Mouse (Mus musculus) heart, embryonic 16.5 days (tissue): Measurements from ENCODE around the gene Stambpl1. TPM values are rescaled to one million over a fixed set of nuclear protein-coding genes. Genes with fewer than 3 reads are reported as not detected.
A peak's percentile ranks its signal among the peaks of the same experiment; 100 is the strongest.

Experiments used
- ATAC-seq: fragments of 200-750 bp; cut with Nextera tagmentation; replicated peaks from 2 replicates; pipeline ENCODE4 v1.8.0; 2017; ENCODE audit warnings: moderate number of reproducible peaks; ENCODE audit not compliant: insufficient read depth, low FRiP score; ENCODE audit errors: extremely low read depth
- H3K27ac ChIP-seq: fragments of 300-500 bp; sonication (generic); 2 replicates; pipeline ENCODE4 v1.5.1; 2014; ENCODE audit warnings: mild to moderate bottlenecking, low read length, control low read depth, moderate library complexity
- H3K27me3 ChIP-seq: fragments of 300-500 bp; sonication (generic); 2 replicates; pipeline ENCODE4 v1.6.1; 2014; ENCODE audit warnings: low read length, mixed read lengths; ENCODE audit not compliant: control insufficient read depth, insufficient read depth
- H3K36me3 ChIP-seq: fragments of 300-500 bp; sonication (generic); 2 replicates; pipeline ENCODE4 v1.6.1; 2014; ENCODE audit not compliant: control insufficient read depth, insufficient read depth
- H3K4me1 ChIP-seq: fragments of 300-500 bp; sonication (generic); 2 replicates; pipeline ENCODE4 v1.6.1; 2014; ENCODE audit warnings: low read length, mixed read lengths; ENCODE audit not compliant: control insufficient read depth, insufficient read depth
- H3K4me2 ChIP-seq: fragments of 300-500 bp; sonication (generic); 2 replicates; pipeline ENCODE4 v1.6.1; 2014; ENCODE audit warnings: low read depth, mild to moderate bottlenecking, control low read depth, low read length
- H3K4me3 ChIP-seq: fragments of 300-500 bp; sonication (generic); 2 replicates; pipeline ENCODE4 v1.5.1; 2014; ENCODE audit warnings: mild to moderate bottlenecking, control low read depth, low read length
- H3K9ac ChIP-seq: fragments of 300-500 bp; sonication (generic); 2 replicates; pipeline ENCODE4 v1.6.1; 2014; ENCODE audit warnings: low read length, control low read depth
- H3K9me3 ChIP-seq: fragments of 300-500 bp; sonication (generic); replicated peaks from 2 replicates; pipeline ENCODE4 v1.6.1; 2016; ENCODE audit warnings: low read length; ENCODE audit not compliant: control insufficient read depth
- WGBS: fragments of 180-500 bp; shearing (Covaris S2); extraction: QIAGEN DNeasy Blood & Tissue Kit; methylation state at CpG from one replicate; pipeline ENCODE4 v1.1.7; 2014; 5-methylcytosine and 5-hydroxymethylcytosine counted together
- polyA plus RNA-seq: library from polyadenylated mRNA; unstranded; fragments of >200 nt; fragmentation: Nextera tagmentation; extraction: Ambion mirVana; gene quantifications from 2 replicates; pipeline ENCODE4 v1.2.1, GENCODE M21; 2015

Gene Stambpl1
- polyA plus RNA-seq, 1 experiment from 2014 or later = 10.6 TPM

DNA sequence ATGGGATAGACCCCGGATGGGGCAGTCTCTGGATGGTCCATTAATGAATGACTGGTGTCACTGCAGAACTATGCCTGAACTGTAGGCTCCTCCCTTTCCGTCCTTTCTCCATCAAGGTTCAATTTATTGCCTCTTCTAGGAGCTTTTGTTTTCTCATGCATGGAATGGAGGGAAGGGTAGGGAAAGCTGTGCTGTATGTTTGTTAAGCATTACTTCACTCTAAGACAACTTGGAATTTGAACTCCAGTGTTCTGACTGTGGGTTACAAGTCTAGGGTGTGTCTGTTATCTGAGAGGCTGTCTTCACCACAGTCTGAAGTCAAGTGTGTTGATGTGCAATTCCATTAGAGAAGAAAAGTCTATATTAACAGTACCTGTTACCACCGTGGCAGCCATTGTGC, 17.0 kb downstream of the Stambpl1 start:
- 63% methylated on average over 3 of the region's 3 CpGs for WGBS
- H3K4me2 ChIP-seq = no peak overlapping the region

DNA sequence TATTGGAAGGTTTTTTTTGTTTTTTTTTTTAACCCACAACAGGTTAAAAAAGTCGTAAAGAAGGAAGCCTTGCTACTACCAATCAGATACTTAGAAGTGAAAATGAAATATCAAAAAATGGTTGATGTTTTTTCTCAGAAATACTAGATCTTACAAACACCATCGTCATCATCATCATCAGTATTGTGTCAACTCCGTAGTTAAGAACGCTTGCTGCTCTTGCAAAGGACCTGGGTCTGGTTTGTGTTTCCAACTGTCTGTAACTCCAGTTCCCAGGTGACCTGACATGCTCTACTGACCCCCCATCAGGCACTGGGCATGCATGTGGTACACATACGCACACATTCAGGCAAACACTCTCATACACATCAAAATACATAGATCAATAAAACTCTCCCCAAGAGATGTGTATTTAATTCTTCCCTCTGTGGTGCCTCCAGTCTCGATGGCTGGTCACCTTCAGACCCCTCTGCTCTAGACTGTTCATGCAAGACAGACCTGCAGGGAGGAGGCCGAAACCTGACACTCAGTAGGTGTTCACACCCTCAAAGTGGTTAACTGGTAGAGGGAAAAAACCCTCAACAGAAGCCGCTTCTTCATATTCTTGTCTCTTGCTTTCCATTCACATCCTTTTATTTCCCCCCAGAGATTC, 18.0 kb downstream of the Stambpl1 start:
- no peaks in the 10 kb centered on the region for H3K36me3 ChIP-seq
- no peak overlapping the region for H3K4me3 ChIP-seq
- 0 out of 2 replicates have a peak, but pooled peaks cover 6% of the 10 kb centered on the region for H3K4me1 ChIP-seq
- no peaks in the 10 kb centered on the region for H3K9me3 ChIP-seq
- 80% methylated on average over 8 of the region's 8 CpGs for WGBS
- H3K27me3 ChIP-seq = no peaks in the 10 kb centered on the region
- no peak for ATAC-seq
- H3K4me2 ChIP-seq = no peak overlapping the region
- H3K9ac ChIP-seq = no peak overlapping the region
- H3K27ac ChIP-seq = no peak overlapping the region

More for the DNA sequence above, 17.0 kb downstream of the Stambpl1 start:
- Histone ChIP-seq H3K4me1 (0 out of 2 replicates have a peak, but pooled peaks cover 3% of the 10 kb centered on the region), H3K9me3 (no peaks in the 10 kb centered on the region), H3K27ac (no peak overlapping the region), H3K27me3 (no peaks in the 10 kb centered on the region), H3K9ac (no peak overlapping the region), H3K4me3 (no peak overlapping the region), H3K36me3 (no peaks in the 10 kb centered on the region)
- ATAC-seq = no peak

DNA sequence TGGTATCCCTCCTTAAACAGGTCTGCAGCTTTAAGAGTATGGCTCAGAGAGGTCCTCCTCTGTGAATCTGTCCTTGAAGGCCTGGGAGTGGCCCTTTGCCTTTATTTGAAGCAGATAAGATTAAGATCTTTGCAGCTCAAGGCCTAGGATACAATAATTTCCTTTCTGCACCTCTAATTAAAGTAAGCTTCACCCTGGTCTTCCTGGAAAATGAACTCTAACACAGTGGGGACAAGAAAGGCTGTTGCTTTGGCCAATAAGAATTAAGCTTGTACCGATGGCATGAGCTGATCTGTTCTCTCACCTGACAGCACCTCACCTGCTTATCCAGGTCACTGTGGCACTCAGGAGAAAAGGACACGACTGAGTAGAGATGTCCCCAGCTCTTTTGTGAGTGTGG, 18.8 kb downstream of the Stambpl1 start:
- 0 out of 2 replicates have a peak, but pooled peaks cover 6% of the 10 kb centered on the region for H3K4me1 ChIP-seq
- H3K4me2 ChIP-seq = no peak overlapping the region
- no peak overlapping the region for H3K27ac ChIP-seq
- WGBS = 61% methylated on average over 2 of the region's 2 CpGs
- no peak for ATAC-seq
- H3K36me3 ChIP-seq = no peaks in the 10 kb centered on the region
- H3K9me3 ChIP-seq = no peaks in the 10 kb centered on the region
- H3K4me3 ChIP-seq = no peak overlapping the region
- H3K9ac ChIP-seq = no peak overlapping the region
- no peaks in the 10 kb centered on the region for H3K27me3 ChIP-seq

DNA sequence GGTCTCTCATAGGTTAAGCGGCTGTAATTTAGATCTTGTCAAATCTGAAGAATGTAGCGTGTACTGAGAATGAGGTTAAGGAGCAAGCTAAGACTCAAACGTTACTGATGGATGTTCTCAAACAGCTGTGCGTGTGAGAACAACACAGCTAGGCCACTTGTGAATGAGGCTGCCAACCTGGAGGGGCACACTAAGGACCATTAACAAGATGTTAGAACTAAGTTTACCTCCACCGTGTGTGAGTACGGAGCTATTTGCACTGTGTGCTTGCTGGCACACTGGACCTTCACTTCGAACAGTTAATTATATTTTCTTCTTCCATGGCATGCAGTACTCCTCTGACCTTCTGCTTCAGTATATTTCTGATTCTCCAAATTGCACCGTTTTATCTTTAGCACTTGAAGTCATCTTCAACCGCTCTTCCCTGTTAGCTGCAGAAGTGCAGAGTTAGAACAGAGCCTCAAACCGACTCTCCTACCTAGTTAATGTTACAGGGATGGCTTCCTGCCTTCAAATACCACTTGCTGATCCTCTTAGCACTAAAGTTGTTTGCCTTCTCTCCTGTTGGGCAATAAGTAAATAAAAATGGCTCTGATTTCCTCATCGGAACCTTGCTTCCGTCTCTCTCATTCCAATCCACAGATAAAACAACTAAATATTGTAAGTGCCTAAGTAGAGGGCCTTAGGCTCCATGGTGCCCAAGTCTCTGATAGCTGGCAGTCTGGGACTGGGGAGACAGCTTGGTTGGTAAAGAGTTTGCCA, 20.6 kb downstream of the Stambpl1 start:
- no peak overlapping the region for H3K4me3 ChIP-seq
- WGBS = 77% methylated on average over 12 of the region's 12 CpGs
- 0 out of 2 replicates have a peak, but pooled peaks cover 6% of the 10 kb centered on the region for H3K4me1 ChIP-seq
- H3K27ac ChIP-seq = no peak overlapping the region
- no peaks in the 10 kb centered on the region for H3K36me3 ChIP-seq
- no peak overlapping the region for H3K4me2 ChIP-seq
- no peak for ATAC-seq
- H3K9me3 ChIP-seq = no peaks in the 10 kb centered on the region
- no peaks in the 10 kb centered on the region for H3K27me3 ChIP-seq
- no peak overlapping the region for H3K9ac ChIP-seq

DNA sequence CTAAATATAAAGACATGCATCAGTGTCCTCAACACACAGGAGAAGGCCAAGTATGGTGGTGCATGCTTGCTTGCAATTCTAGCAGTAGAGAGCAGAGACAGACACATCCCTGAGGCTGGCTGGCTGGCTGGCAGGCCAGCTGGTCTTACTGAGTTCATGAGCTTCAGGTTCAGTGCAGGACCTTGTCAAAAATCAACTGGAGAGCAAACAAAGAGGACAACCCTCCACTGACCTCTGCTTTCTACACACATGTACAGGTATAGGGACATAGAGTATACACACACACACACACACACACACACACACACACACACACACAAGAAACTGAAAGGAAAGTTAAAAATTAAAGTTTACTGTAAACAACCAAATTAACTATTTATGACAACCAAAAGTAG, 21.2 kb downstream of the Stambpl1 start:
- no peak overlapping the region for H3K27ac ChIP-seq
- H3K4me1 ChIP-seq = 0 out of 2 replicates have a peak, but pooled peaks cover 6% of the 10 kb centered on the region
- no peak overlapping the region for H3K4me3 ChIP-seq
- H3K9me3 ChIP-seq = no peaks in the 10 kb centered on the region
- no peak overlapping the region for H3K9ac ChIP-seq
- no peaks in the 10 kb centered on the region for H3K36me3 ChIP-seq
- no peak for ATAC-seq
- H3K4me2 ChIP-seq = no peak overlapping the region
- no peaks in the 10 kb centered on the region for H3K27me3 ChIP-seq

DNA sequence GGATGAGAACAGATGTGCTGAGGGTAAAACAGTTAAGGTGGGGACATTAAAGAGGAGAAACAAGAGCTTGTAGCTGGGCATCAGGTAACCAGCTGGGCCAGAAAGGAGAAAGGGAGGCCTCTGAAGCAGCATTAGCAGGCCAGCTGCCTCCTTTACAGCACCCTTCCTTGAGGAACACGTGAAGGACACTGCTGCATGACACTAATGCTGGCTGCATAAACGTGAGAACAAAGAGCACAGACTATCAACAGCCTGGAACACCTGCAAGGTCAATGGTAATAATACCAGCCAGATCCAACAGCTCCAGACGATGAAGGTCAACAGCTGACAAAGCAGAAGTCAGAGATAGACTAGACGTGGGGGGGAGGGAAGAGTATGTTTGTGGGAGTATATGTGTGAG, 22.1 kb downstream of the Stambpl1 start:
- Histone ChIP-seq H3K9ac (no peak overlapping the region), H3K36me3 (no peaks in the 10 kb centered on the region), H3K27me3 (no peaks in the 10 kb centered on the region), H3K4me2 (no peak overlapping the region), H3K4me1 (0 out of 2 replicates have a peak, but pooled peaks cover 6% of the 10 kb centered on the region), H3K4me3 (no peak overlapping the region), H3K9me3 (no peaks in the 10 kb centered on the region), H3K27ac (no peak overlapping the region)
- no peak for ATAC-seq
- 34% methylated on average over 4 of the region's 4 CpGs for WGBS

DNA sequence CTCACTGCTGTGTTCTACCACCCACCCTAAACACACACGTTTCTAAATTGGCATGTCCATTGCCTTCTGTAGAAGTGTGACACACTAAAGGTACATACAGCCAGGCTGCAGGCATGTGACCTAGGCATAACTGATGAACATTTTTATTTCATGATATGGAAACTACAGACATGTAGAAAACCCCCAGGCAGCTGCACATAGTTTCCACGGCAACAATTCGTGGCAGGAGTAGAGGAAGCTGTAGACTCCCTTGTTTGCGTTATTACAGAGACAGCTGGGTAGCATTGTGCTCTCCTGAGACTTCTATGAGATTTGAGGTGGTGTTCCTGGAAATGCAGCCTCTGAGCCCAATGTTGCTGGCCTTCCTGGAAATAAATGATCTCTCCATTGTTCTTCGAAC, 24.9 kb downstream of the Stambpl1 start:
- no peak; the same call in 1 of the 2 replicates for ATAC-seq

DNA sequence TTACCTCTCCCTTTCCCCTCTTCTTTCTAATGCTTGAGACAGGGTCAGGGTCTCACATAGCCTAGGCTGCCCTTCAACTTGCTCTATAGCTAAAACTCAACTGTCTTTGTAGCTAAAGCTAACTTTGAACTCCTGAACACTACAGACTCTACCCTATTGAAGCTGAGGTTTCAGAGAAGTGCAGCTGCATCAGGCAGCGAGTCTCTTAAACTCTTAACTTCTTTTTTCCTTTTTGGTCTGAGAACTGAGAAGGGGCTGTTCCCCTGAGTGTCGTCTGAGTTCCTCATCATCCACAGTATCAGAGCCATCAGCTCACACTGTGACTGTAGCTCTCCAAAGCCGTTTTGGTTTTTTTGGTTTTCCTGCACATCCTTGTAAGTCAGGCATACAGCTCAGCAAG, 25.7 kb downstream of the Stambpl1 start:
- no peaks in the 10 kb centered on the region for H3K9me3 ChIP-seq
- H3K36me3 ChIP-seq = no peaks in the 10 kb centered on the region
- H3K27me3 ChIP-seq = no peaks in the 10 kb centered on the region
- WGBS = 55% methylated on average over 3 of the region's 3 CpGs
- no peak overlapping the region for H3K4me3 ChIP-seq
- no peak overlapping the region for H3K4me2 ChIP-seq
- no peak overlapping the region for H3K9ac ChIP-seq
- H3K4me1 ChIP-seq = 0 out of 2 replicates have a peak, but pooled peaks cover 4% of the 10 kb centered on the region
- H3K27ac ChIP-seq = peak overlapping the region; percentile 14; the same call in 1 of the 2 replicates
- no peak for ATAC-seq

More for the DNA sequence above, 24.9 kb downstream of the Stambpl1 start:
- Histone ChIP-seq H3K4me2 (no peak overlapping the region), H3K36me3 (no peaks in the 10 kb centered on the region), H3K27me3 (no peaks in the 10 kb centered on the region), H3K9me3 (no peaks in the 10 kb centered on the region), H3K9ac (no peak overlapping the region), H3K4me1 (0 out of 2 replicates have a peak, but pooled peaks cover 4% of the 10 kb centered on the region), H3K4me3 (no peak overlapping the region), H3K27ac (no peak overlapping the region)
- WGBS = 64% methylated on average over 5 of the region's 5 CpGs
